Mouse (Mus musculus) cerebellum, adult 2 months (tissue): ENCODE data around the gene Zfp710.

Experiments
- CTCF ChIP-seq: fragments of 200-500 bp; IDR thresholded peaks from 2 replicates; pipeline ENCODE4 v1.5.1; 2011; ENCODE audit warnings: low read depth, mild to moderate bottlenecking, control low read depth, low read length, moderate library complexity, borderline replicate concordance; ENCODE audit not compliant: insufficient read depth
- POLR2A ChIP-seq: fragments of 200-500 bp; IDR thresholded peaks from 2 replicates; pipeline ENCODE4 v1.6.1; 2011; ENCODE audit warnings: low read length, control low read depth, borderline replicate concordance; ENCODE audit not compliant: insufficient read depth

DNA sequence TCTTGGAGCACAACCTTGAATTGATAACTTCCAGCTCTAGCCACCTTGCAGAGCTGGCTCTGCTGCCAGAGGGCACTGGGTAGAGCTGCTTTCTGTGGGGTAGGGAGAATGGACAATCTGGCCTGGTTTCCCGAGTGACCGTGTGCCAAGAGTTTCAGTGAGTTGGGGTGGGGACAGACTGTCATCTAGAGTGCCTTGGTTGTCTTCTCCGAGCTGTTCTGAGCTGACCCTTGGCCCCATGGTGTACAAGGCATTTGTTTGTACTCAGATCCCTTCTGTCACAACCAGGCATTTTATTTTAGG lies 3.8 kb downstream of the Zfp710 start:
- TF ChIP-seq CTCF (no peak), POLR2A (no peak)
